Mouse (Mus musculus): ENCODE measurements around the gene Slc25a21. TPM values are rescaled to one million over a fixed set of nuclear protein-coding genes. Genes with fewer than 3 reads are reported as not detected.

Slc25a21 gene
- polyA plus RNA-seq, 1 experiment from 2014 or later, result 1.2 TPM

GRCm38 (mm10) chr12:56822122-56822521 is 375.1 kb downstream of the Slc25a21 start:
- no peak overlapping the region for H3K27ac ChIP-seq (replicated peaks)
- WGBS, result 32% methylated on average over 2 of the region's 2 CpGs
- H3K4me1 ChIP-seq (replicated peaks; ENCODE audit: control insufficient read depth, insufficient read depth), result no peaks in the 10 kb centered on the region
- H3K36me3 ChIP-seq (ENCODE audit: control insufficient read depth, insufficient read depth, low read length), result no peaks in the 10 kb centered on the region
- no peak overlapping the region for H3K4me3 ChIP-seq (ENCODE audit: low read depth, low read length)
- H3K27me3 ChIP-seq (ENCODE audit: control insufficient read depth, insufficient read depth, low read length), result no peaks in the 10 kb centered on the region
- no peak overlapping the region for H3K9ac ChIP-seq (ENCODE audit: low read length)
- no peak for ATAC-seq (ENCODE audit: low FRiP score, low TSS enrichment)
- no peak overlapping the region for H3K4me2 ChIP-seq (replicated peaks; ENCODE audit: low read depth)
- H3K9me3 ChIP-seq (ENCODE audit: control insufficient read depth, low read length), result no peaks in the 10 kb centered on the region
- DNase-seq (ENCODE audit: low spot score), result no peak
- TF ChIP-seq CTCF (IDR thresholded peaks at IDR 0.05; ENCODE audit: low read depth) (no peak), EP300 (optimal IDR thresholded peaks at IDR 0.05) (no peak)

- Histone ChIP-seq H3K27ac (replicated peaks) (no peak overlapping the region), H3K9ac (ENCODE audit: low read length) (no peak overlapping the region), H3K27me3 (ENCODE audit: control insufficient read depth, insufficient read depth, low read length) (no peaks in the 10 kb centered on the region), H3K9me3 (ENCODE audit: control insufficient read depth, low read length) (no peaks in the 10 kb centered on the region), H3K4me2 (replicated peaks; ENCODE audit: low read depth) (no peak overlapping the region), H3K36me3 (ENCODE audit: control insufficient read depth, insufficient read depth, low read length) (no peaks in the 10 kb centered on the region), H3K4me1 (replicated peaks; ENCODE audit: control insufficient read depth, insufficient read depth) (no peaks in the 10 kb centered on the region), H3K4me3 (ENCODE audit: low read depth, low read length) (no peak overlapping the region)
- no peak for DNase-seq (ENCODE audit: low spot score)
- TF ChIP-seq EP300 (optimal IDR thresholded peaks at IDR 0.05), result no peak
- no peak for TF ChIP-seq CTCF (IDR thresholded peaks at IDR 0.05; ENCODE audit: low read depth)
- no peak; the same call in 1 of the 2 replicates for ATAC-seq (ENCODE audit: low FRiP score, low TSS enrichment)
- 96% methylated on average over 2 of the region's 2 CpGs for WGBS
Measured at GRCm38 (mm10) chr12:56820604-56821003, 376.7 kb downstream of the Slc25a21 start.

GRCm38 (mm10) chr12:56807483-56807882 is 389.8 kb downstream of the Slc25a21 start:
- Histone ChIP-seq H3K4me2 (replicated peaks; ENCODE audit: low read depth) (no peak overlapping the region), H3K27me3 (ENCODE audit: control insufficient read depth, insufficient read depth, low read length) (no peaks in the 10 kb centered on the region), H3K4me1 (replicated peaks; ENCODE audit: control insufficient read depth, insufficient read depth) (no peaks in the 10 kb centered on the region), H3K9me3 (ENCODE audit: control insufficient read depth, low read length) (no peaks in the 10 kb centered on the region), H3K9ac (ENCODE audit: low read length) (no peak overlapping the region), H3K4me3 (ENCODE audit: low read depth, low read length) (no peak overlapping the region), H3K27ac (replicated peaks) (no peak overlapping the region), H3K36me3 (ENCODE audit: control insufficient read depth, insufficient read depth, low read length) (no peaks in the 10 kb centered on the region)
- TF ChIP-seq EP300 (optimal IDR thresholded peaks at IDR 0.05), result no peak
- TF ChIP-seq CTCF (IDR thresholded peaks at IDR 0.05; ENCODE audit: low read depth), result no peak
- DNase-seq (ENCODE audit: low spot score) (no peak), ATAC-seq (ENCODE audit: low FRiP score, low TSS enrichment) (no peak)
- WGBS, result 47% methylated on average over 2 of the region's 2 CpGs

- TF ChIP-seq EP300 (optimal IDR thresholded peaks at IDR 0.05), result no peak
- TF ChIP-seq CTCF (IDR thresholded peaks at IDR 0.05; ENCODE audit: low read depth), result no peak
- WGBS, result 62% methylated on average over 2 of the region's 2 CpGs
- Histone ChIP-seq H3K36me3 (ENCODE audit: control insufficient read depth, insufficient read depth, low read length) (no peaks in the 10 kb centered on the region), H3K9ac (ENCODE audit: low read length) (no peak overlapping the region), H3K4me2 (replicated peaks; ENCODE audit: low read depth) (no peak overlapping the region), H3K4me1 (replicated peaks; ENCODE audit: control insufficient read depth, insufficient read depth) (no peaks in the 10 kb centered on the region), H3K27me3 (ENCODE audit: control insufficient read depth, insufficient read depth, low read length) (no peaks in the 10 kb centered on the region), H3K27ac (replicated peaks) (no peak overlapping the region), H3K9me3 (ENCODE audit: control insufficient read depth, low read length) (no peaks in the 10 kb centered on the region), H3K4me3 (ENCODE audit: low read depth, low read length) (no peak overlapping the region)
- DNase-seq (ENCODE audit: low spot score) (no peak), ATAC-seq (ENCODE audit: low FRiP score, low TSS enrichment) (no peak)
Measured at GRCm38 (mm10) chr12:56807078-56807477, 390.2 kb downstream of the Slc25a21 start.

GRCm38 (mm10) chr12:56804487-56804886 is 392.8 kb downstream of the Slc25a21 start:
- H3K27me3 ChIP-seq (ENCODE audit: control insufficient read depth, insufficient read depth, low read length), result no peaks in the 10 kb centered on the region
- DNase-seq (ENCODE audit: low spot score), result no peak
- no peaks in the 10 kb centered on the region for H3K4me1 ChIP-seq (replicated peaks; ENCODE audit: control insufficient read depth, insufficient read depth)
- 41% methylated on average over 3 of the region's 3 CpGs for WGBS
- H3K4me2 ChIP-seq (replicated peaks; ENCODE audit: low read depth), result no peak overlapping the region
- H3K9me3 ChIP-seq (ENCODE audit: control insufficient read depth, low read length), result no peaks in the 10 kb centered on the region
- no peak overlapping the region for H3K27ac ChIP-seq (replicated peaks)
- no peak overlapping the region for H3K9ac ChIP-seq (ENCODE audit: low read length)
- ATAC-seq (ENCODE audit: low FRiP score, low TSS enrichment), result no peak
- H3K4me3 ChIP-seq (ENCODE audit: low read depth, low read length), result no peak overlapping the region
- TF ChIP-seq CTCF (IDR thresholded peaks at IDR 0.05; ENCODE audit: low read depth) (no peak), EP300 (optimal IDR thresholded peaks at IDR 0.05) (no peak)
- H3K36me3 ChIP-seq (ENCODE audit: control insufficient read depth, insufficient read depth, low read length), result no peaks in the 10 kb centered on the region

- no peak overlapping the region for H3K27ac ChIP-seq (replicated peaks)
- H3K4me1 ChIP-seq (replicated peaks; ENCODE audit: control insufficient read depth, insufficient read depth), result no peaks in the 10 kb centered on the region
- no peaks in the 10 kb centered on the region for H3K36me3 ChIP-seq (ENCODE audit: control insufficient read depth, insufficient read depth, low read length)
- no peak overlapping the region for H3K4me2 ChIP-seq (replicated peaks; ENCODE audit: low read depth)
- no peak overlapping the region for H3K9ac ChIP-seq (ENCODE audit: low read length)
- ATAC-seq (ENCODE audit: low FRiP score, low TSS enrichment) (no peak), DNase-seq (ENCODE audit: low spot score) (no peak)
- no peak for TF ChIP-seq CTCF (IDR thresholded peaks at IDR 0.05; ENCODE audit: low read depth)
- TF ChIP-seq EP300 (optimal IDR thresholded peaks at IDR 0.05), result no peak
- H3K4me3 ChIP-seq (ENCODE audit: low read depth, low read length), result no peak overlapping the region
- H3K9me3 ChIP-seq (ENCODE audit: control insufficient read depth, low read length), result no peaks in the 10 kb centered on the region
- H3K27me3 ChIP-seq (ENCODE audit: control insufficient read depth, insufficient read depth, low read length), result no peaks in the 10 kb centered on the region
- WGBS, result 77% methylated on average over 6 of the region's 6 CpGs
Measured at GRCm38 (mm10) chr12:56798641-56799415, 398.4 kb downstream of the Slc25a21 start.
